Mouse (Mus musculus): Measurements from ENCODE around the gene Neurl3. TPM values are rescaled to one million over a fixed set of nuclear protein-coding genes. Genes with fewer than 3 reads are reported as not detected.

Neurl3 gene
- polyA plus RNA-seq, 1 experiment from 2014 or later = 8.3 TPM

DNA sequence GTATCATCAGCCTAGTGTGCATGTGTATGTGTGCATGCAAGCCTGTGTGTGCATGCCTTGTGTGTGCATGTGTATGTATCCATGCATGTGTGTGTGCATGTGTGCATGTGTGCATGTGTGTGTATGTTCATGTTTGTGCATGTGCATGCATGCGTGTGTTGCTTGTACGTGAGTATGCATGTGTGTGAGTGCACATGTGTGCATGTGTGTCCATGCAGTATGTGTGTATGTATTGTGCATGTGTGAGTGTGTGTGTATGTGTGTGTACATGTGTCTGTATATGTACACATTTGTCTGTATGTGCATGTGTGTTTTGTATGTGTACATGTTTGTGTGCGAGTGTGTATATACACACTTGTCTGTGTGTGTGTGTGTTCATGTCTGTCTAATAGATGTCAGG lies 6.9 kb downstream of the Neurl3 start:
- ATAC-seq (ENCODE audit: borderline replicate concordance, extremely low read depth, low FRiP score, low TSS enrichment) = no peak
- 95% methylated on average over 3 of the region's 3 CpGs for WGBS

DNA sequence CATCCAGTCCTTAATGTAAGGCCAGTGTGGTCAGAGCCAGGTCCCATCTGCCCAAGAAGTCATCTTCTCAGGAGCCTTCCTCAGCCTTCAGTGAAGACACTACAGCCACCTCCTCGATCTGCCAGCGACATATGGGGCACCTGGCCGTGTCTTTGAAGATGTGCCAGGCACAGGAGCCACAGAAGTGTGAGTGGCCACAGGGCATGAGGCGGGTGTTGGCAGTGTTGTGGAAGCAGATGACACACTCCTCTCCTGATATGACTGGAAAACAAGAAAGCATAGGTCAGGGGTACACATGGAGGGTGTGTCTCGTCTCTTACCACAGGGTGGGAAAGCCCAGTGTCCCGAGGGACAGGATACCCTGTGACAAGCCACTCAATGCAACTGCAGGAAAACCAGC lies 8.2 kb downstream of the Neurl3 start:
- Histone ChIP-seq H3K4me3 (no peak overlapping the region), H3K9ac (no peak overlapping the region), H3K36me3 (no peaks in the 10 kb centered on the region), H3K4me1 (peaks cover 24% of the 10 kb centered on the region), H3K4me2 (no peak overlapping the region), H3K9me3 (no peaks in the 10 kb centered on the region), H3K27me3 (peaks cover 6% of the 10 kb centered on the region; the same call in 1 of the 2 replicates), H3K27ac (no peak overlapping the region)
- ATAC-seq (ENCODE audit: borderline replicate concordance, extremely low read depth, low FRiP score, low TSS enrichment) = no peak
- 74% methylated on average over 6 of the region's 6 CpGs for WGBS

More for the DNA sequence above, 6.9 kb downstream of the Neurl3 start:
- peaks cover 37% of the 10 kb centered on the region for H3K4me1 ChIP-seq
- no peak overlapping the region for H3K9ac ChIP-seq
- H3K4me3 ChIP-seq = no peak overlapping the region
- no peaks in the 10 kb centered on the region for H3K36me3 ChIP-seq
- H3K27me3 ChIP-seq = peaks cover 6% of the 10 kb centered on the region; the same call in 1 of the 2 replicates
- H3K27ac ChIP-seq = no peak overlapping the region
- H3K4me2 ChIP-seq = no peak overlapping the region
- no peaks in the 10 kb centered on the region for H3K9me3 ChIP-seq

DNA sequence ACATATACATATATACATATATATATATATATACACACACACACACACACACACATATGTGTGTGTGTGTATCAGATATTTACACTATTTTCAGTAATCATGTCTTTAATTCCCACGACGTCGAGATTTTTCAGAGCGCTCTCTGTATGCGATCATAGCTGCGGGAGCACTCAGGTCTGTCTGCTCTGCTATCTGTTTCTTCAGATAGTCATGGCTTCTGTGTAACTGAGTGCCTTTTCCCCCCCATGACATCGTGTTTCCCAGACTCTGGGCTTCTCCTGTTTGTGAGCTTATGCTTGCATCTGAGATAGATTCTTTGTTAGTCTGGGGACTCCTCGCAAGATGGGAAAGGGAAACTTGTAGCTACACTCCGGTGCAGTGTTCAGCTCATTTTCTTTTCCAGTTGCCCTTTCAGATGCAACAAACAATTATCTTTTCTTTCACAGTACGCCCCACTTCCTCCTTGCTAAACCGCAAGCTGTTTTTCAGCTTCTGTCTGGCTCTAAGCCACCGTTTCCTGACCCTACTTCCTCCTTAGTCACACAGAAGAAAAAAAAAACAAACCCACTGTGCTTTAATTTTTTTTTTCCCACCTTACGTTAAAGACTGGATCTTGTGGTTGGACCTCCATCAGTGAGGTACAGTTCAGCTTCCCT lies 10.5 kb downstream of the Neurl3 start:
- no peak for ATAC-seq (ENCODE audit: borderline replicate concordance, extremely low read depth, low FRiP score, low TSS enrichment)
- no peaks in the 10 kb centered on the region for H3K9me3 ChIP-seq
- H3K27me3 ChIP-seq = no peaks in the 10 kb centered on the region
- H3K4me2 ChIP-seq = peak overlapping the region; percentile 15; the same call in 1 of the 2 replicates
- WGBS = 39% methylated on average over 13 of the region's 13 CpGs
- peak overlapping the region; percentile 81 for H3K27ac ChIP-seq
- no peaks in the 10 kb centered on the region for H3K36me3 ChIP-seq
- H3K4me1 ChIP-seq = peaks cover 4% of the 10 kb centered on the region; the same call in 1 of the 2 replicates
- H3K9ac ChIP-seq = no peak overlapping the region
- H3K4me3 ChIP-seq = no peak overlapping the region

DNA sequence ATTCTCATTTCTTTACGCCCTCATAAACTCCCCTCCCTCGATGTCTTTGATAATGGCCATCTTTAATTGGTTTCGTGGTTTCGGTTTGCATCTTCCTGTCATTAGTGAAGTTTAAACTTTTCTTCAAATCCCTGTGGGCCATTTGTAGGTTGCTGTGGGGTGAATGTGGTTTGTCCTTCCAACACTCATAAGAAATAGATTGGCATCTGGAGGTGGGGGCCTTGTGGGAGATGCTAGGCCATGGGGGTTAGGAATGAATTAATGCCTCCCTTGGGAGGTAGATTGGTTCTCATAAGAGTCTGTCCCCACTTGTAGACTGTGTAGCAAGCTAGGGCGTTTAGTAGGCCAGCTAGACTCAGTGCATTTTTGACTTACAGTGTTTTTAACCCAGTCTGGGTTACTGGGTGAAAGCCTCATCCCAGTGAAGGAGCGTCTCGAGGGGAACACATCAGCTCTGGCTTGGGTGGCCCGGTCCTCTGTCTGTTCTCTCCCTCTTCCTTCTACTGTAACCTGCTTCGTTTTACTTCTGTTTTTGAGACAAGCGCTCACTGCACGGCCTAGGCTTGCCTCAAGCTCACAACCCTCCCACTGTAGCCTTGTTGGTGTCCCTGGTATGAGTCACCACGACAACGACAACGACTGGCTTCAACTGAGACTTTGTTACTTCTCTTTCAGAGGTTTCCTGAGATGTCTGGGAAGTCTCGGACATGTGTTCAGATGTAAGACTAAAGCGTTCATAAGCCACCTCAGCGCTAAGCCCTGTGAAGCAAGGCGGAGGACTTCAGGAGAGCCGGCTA lies 12.6 kb downstream of the Neurl3 start:
- Histone ChIP-seq H3K27ac (no peak overlapping the region), H3K4me3 (no peak overlapping the region), H3K9me3 (no peaks in the 10 kb centered on the region), H3K9ac (no peak overlapping the region), H3K4me1 (0 out of 2 replicates have a peak, but pooled peaks cover 3% of the 10 kb centered on the region), H3K4me2 (no peak overlapping the region), H3K36me3 (no peaks in the 10 kb centered on the region), H3K27me3 (no peaks in the 10 kb centered on the region)
- no peak for ATAC-seq (ENCODE audit: borderline replicate concordance, extremely low read depth, low FRiP score, low TSS enrichment)
- WGBS = 78% methylated on average over 19 of the region's 19 CpGs

DNA sequence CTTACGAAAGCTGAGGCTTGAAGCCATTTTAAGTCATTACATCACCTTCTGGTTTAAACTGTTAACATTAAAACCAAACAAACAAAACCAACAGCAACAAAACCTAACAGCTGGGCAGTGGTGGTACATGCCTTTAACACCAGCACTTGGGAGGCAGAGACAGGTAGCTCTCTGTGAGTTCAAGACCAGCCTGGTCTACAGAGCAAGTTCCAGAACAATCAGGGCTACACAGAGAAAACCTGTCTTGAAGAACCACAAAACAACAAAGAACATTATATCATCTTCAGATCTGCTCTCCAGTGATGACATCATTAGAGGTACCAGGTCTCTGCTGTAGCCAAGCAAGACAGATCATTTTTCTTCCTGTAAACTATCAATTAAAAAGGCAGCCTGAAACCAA lies 14.1 kb downstream of the Neurl3 start:
- H3K9me3 ChIP-seq = no peaks in the 10 kb centered on the region
- H3K4me2 ChIP-seq = no peak overlapping the region
- H3K4me1 ChIP-seq = 0 out of 2 replicates have a peak, but pooled peaks cover 2% of the 10 kb centered on the region
- H3K27ac ChIP-seq = no peak overlapping the region
- no peak overlapping the region for H3K4me3 ChIP-seq
- ATAC-seq (ENCODE audit: borderline replicate concordance, extremely low read depth, low FRiP score, low TSS enrichment) = no peak
- H3K36me3 ChIP-seq = no peaks in the 10 kb centered on the region
- peaks cover 6% of the 10 kb centered on the region; the same call in 1 of the 2 replicates for H3K27me3 ChIP-seq
- WGBS = 90% methylated on average over 1 of the region's 1 CpGs
- no peak overlapping the region for H3K9ac ChIP-seq

DNA sequence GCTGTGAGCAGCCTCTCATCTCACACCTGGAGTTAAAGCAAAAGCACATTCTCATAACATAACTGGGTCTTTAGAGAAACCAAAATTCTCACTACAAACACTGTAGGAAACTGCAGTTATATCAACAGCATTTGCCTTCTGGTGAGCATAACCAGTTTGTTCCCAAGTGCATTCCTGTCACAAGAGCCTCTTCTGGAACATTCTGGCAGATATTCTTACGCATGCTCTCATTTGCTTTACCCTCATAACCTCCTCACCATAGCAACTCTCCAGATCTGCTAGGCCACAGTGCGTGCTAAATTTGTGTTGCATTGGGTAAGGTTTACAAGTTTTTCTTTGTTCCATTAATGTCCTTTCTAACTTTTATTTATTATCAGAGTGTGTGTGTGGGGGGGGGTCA lies 15.2 kb downstream of the Neurl3 start:
- Histone ChIP-seq H3K9ac (no peak overlapping the region), H3K4me1 (peaks cover 11% of the 10 kb centered on the region), H3K9me3 (no peaks in the 10 kb centered on the region), H3K4me3 (no peak overlapping the region), H3K36me3 (no peaks in the 10 kb centered on the region), H3K27ac (no peak overlapping the region), H3K27me3 (peaks cover 12% of the 10 kb centered on the region; the same call in 1 of the 2 replicates), H3K4me2 (no peak overlapping the region)
- no peak for ATAC-seq (ENCODE audit: borderline replicate concordance, extremely low read depth, low FRiP score, low TSS enrichment)
- WGBS = 74% methylated on average over 2 of the region's 2 CpGs

DNA sequence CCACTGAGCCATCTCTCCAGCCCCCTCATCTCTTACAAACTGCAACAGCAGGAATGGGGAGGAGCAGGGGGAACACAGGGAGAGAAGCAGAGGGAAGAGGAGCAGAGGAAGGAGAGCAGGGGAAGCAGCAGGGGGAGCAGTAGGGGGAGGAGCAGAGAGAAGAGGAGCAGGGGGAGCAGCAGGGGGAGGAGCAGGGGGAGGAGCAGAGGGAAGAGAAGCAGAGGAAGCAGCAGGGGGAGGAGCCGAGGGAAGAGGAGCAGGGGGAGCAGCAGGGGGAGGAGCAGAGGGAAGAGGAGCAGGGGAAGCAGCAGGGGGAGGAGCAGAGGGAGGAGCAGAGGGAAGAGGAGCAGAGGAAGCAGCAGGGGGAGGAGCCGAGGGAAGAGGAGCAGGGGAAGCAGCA lies 15.8 kb downstream of the Neurl3 start:
- Histone ChIP-seq H3K4me2 (no peak overlapping the region), H3K36me3 (no peaks in the 10 kb centered on the region), H3K4me3 (no peak overlapping the region), H3K27ac (no peak overlapping the region), H3K9ac (no peak overlapping the region), H3K27me3 (peaks cover 12% of the 10 kb centered on the region; the same call in 1 of the 2 replicates), H3K4me1 (peaks cover 11% of the 10 kb centered on the region), H3K9me3 (no peaks in the 10 kb centered on the region)
- 44% methylated on average over 2 of the region's 2 CpGs for WGBS
- no peak for ATAC-seq (ENCODE audit: borderline replicate concordance, extremely low read depth, low FRiP score, low TSS enrichment)

DNA sequence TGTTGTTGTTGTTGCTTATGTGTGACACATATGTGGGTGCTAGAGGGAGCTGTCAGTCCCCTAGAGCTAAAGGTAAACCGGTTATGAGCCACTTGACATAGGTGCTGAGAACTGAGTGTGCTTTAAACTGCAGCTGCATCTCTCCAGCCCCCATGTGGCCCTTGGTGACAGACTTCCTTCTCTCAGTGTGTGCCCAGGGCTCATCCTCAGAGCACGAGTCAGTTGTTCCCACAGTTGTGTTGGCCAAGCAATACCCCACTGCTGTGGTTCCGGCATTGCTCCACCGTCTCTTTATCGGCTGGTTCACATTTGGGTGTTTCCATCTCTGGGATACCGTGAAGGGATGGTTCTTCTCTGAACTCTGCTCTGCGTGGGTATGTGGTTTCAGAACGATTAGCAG lies 17.2 kb downstream of the Neurl3 start:
- no peaks in the 10 kb centered on the region for H3K9me3 ChIP-seq

DNA sequence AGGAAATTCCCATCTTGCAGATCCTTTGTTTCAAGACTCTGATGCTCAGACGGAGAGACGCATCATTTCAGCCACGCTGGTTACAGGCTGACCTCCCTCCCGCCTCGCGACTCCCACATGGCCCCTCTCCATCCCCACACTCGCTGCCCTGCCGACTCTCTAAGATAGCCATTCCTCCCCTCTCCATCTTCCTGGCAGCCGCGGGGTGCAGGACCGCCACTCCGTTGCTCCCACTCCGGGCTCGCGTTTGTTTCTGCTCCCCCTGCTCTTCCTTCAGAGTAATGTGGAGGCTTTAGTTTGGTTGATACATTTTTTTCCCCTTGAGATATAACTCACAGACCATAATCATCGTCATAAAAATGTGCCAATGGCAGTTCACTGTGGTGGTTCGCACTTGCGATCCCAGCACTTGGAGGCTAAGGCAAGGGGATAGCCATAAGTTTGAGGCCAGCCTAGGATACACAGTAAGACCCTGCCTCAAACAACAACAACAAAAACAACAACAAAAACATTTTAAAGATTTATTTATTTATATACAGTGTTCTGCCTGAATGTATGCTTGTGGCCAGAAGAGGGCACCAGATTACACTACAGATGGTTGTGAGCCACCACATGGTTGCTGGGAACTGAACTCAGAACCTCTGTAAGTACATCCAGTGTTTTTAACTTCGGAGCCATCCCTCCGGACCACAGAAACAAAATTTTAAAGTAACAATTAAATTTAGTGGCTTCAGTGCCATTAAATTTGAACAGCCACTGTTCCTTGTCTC lies 18.4 kb downstream of the Neurl3 start:
- WGBS = 25% methylated on average over 20 of the region's 20 CpGs
- no peak overlapping the region for H3K9ac ChIP-seq
- H3K4me1 ChIP-seq = peaks cover 14% of the 10 kb centered on the region
- H3K36me3 ChIP-seq = no peaks in the 10 kb centered on the region
- H3K9me3 ChIP-seq = no peaks in the 10 kb centered on the region
- H3K27ac ChIP-seq = no peak overlapping the region
- no peak for ATAC-seq (ENCODE audit: borderline replicate concordance, extremely low read depth, low FRiP score, low TSS enrichment)
- H3K4me3 ChIP-seq = no peak overlapping the region
- H3K4me2 ChIP-seq = peak overlapping the region; percentile 31
- H3K27me3 ChIP-seq = peaks cover 12% of the 10 kb centered on the region; the same call in 1 of the 2 replicates

More for the DNA sequence above, 17.2 kb downstream of the Neurl3 start:
- WGBS = 88% methylated on average over 8 of the region's 8 CpGs
- no peaks in the 10 kb centered on the region for H3K36me3 ChIP-seq
- H3K4me2 ChIP-seq = no peak overlapping the region
- H3K4me1 ChIP-seq = peaks cover 14% of the 10 kb centered on the region
- peaks cover 12% of the 10 kb centered on the region; the same call in 1 of the 2 replicates for H3K27me3 ChIP-seq
- H3K9ac ChIP-seq = no peak overlapping the region
- no peak overlapping the region for H3K27ac ChIP-seq
- H3K4me3 ChIP-seq = no peak overlapping the region
- ATAC-seq (ENCODE audit: borderline replicate concordance, extremely low read depth, low FRiP score, low TSS enrichment) = no peak

DNA sequence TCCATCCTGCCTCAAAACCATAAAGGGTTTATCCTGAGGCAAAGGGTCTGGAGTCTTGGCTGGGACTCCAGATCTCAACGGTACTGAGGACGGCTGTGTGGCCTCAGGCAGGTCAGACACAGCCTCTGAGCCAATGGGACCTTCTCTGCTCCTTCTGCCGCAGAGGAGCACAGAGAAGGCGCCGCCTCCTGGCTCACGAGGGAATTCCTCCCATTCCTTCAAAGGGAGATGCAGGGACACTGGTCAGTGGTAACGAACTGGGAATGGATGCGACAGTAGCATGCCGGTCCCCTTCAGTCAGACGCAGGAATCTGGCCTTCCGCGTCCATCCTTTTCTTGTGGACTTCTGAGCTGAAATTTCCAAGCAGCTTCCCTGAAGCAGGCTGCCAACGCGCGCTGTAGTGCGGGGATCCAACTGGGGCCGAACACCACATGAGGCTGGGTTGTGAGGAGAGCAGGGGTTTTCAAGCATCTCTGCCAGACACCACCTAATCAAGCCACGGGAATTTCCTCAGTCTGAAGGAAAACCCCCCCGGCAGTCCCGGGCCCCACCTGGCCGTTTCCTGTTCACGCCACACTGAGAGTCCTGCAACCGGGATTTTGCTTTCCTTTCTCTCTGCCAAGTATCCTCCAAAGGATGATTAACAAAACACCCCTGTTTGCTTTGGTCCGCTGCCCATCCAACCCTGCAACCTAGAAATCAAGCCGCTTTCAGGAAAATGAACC lies 19.7 kb downstream of the Neurl3 start:
- H3K4me1 ChIP-seq = peaks cover 14% of the 10 kb centered on the region
- peak overlapping the region; percentile 53 for H3K4me2 ChIP-seq
- H3K9me3 ChIP-seq = no peaks in the 10 kb centered on the region
- no peak for ATAC-seq (ENCODE audit: borderline replicate concordance, extremely low read depth, low FRiP score, low TSS enrichment)
- H3K27me3 ChIP-seq = peaks cover 12% of the 10 kb centered on the region; the same call in 1 of the 2 replicates
- H3K4me3 ChIP-seq = peak overlapping the region; percentile 20
- WGBS = 6% methylated on average over 25 of the region's 25 CpGs
- H3K9ac ChIP-seq = no peak overlapping the region; the same call in 1 of the 2 replicates
- H3K36me3 ChIP-seq = no peaks in the 10 kb centered on the region
- H3K27ac ChIP-seq = no peak overlapping the region; the same call in 1 of the 2 replicates

DNA sequence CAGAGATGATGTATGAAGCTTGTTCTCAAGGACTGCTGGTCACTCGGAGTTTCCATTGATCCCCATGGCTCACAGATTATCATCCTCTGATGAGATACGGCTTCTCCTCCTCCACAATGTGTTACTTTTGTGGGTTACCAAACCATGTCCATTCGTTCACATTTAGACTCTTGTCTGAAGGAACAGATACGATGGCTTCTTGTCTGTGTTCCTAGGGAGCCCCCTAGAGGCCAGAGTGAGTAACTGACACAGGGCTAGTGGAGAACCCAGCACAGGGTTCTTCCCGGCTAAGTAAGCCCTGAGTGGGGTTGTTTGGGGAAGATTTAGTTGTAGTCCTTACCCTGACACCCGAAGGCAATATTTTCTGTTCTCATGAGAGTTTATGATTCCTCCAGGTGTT lies 21.7 kb downstream of the Neurl3 start:
- peak; percentile 47; the same call in 1 of the 2 replicates for ATAC-seq (ENCODE audit: borderline replicate concordance, extremely low read depth, low FRiP score, low TSS enrichment)
- H3K9ac ChIP-seq = no peak overlapping the region
- WGBS = 5% methylated on average over 6 of the region's 6 CpGs
- no peaks in the 10 kb centered on the region for H3K36me3 ChIP-seq
- H3K9me3 ChIP-seq = no peaks in the 10 kb centered on the region
- no peak overlapping the region for H3K4me2 ChIP-seq
- H3K27ac ChIP-seq = no peak overlapping the region
- H3K27me3 ChIP-seq = peaks cover 12% of the 10 kb centered on the region; the same call in 1 of the 2 replicates
- H3K4me1 ChIP-seq = peaks cover 14% of the 10 kb centered on the region
- H3K4me3 ChIP-seq = no peak overlapping the region
